Mouse (Mus musculus) liver, embryonic 14.5 days (tissue): Measurements from ENCODE around the gene Ppp2r1b.

Experiments used
- CTCF ChIP-seq: IDR thresholded peaks from 2 replicates; pipeline ENCODE4 v1.5.1; 2016; ENCODE audit warnings: antibody characterized with exemption, low read depth, control low read depth
- EP300 ChIP-seq: IDR thresholded peaks from 2 replicates; pipeline ENCODE4 v1.6.1; 2016; ENCODE audit warnings: antibody characterized with exemption, low read depth

DNA sequence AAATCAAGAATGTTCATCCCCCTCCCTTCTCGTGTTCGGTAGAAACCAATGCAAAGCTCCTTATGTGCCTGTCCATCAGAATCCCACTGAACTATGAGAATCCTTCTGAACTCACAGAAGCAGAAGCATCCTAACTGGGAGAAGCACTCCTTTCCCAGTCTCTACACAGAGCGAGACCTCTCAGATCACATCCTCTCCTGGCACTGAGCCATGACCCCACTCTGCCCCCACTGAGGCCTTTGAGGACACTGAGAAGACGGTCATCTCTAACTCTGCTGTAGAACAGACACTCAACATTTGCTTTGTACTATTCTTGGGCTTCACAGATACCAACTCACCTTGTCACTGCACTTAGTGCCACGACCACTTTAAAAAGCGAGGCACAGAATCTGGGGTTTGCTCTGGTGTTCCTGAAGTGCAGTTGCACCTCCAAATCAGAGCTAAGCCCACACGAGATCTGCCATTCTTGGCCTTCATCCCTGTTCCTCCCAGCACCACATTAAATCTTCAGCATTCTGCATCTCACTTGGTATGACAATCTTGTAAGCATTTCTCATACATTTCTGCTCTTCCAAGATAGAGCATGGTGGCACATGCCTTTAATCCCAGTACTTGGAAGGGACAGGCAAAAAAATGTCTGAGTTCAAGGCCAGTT, 66.9 kb downstream of the Ppp2r1b start:
- TF ChIP-seq CTCF (no peak), EP300 (no peak)
